Mouse (Mus musculus) lung, postnatal 14 days (tissue): ENCODE data around the gene Cep135.

Experiments
- DNase-seq: peaks from one replicate; pipeline ENCODE4 v3.0.0; 2021

Cep135 gene

GRCm38 (mm10) chr5:76588551-76589283 is at the start of gene Cep135:
Gene Cep135 (plus strand): TSS chr5:76588698.
- DNase-seq, result peak; percentile 92

GRCm38 (mm10) chr5:76540181-76540580 is 48.3 kb upstream of the Cep135 start:
- DNase-seq, result no peak

GRCm38 (mm10) chr5:76540842-76541241 is 47.7 kb upstream of the Cep135 start:
- no peak for DNase-seq

GRCm38 (mm10) chr5:76543200-76543599 is 45.3 kb upstream of the Cep135 start:
- no peak for DNase-seq

GRCm38 (mm10) chr5:76550426-76550825 is 38.1 kb upstream of the Cep135 start:
- no peak for DNase-seq

- DNase-seq, result peak; percentile 74
These were observed 23.2 kb upstream of the Cep135 start for GRCm38 (mm10) chr5:76565321-76565720.

- DNase-seq, result no peak
These were observed 14.2 kb upstream of the Cep135 start for GRCm38 (mm10) chr5:76574251-76574650.

GRCm38 (mm10) chr5:76577026-76577425 is 11.5 kb upstream of the Cep135 start:
- no peak for DNase-seq

GRCm38 (mm10) chr5:76585378-76585777 is 3.1 kb upstream of the Cep135 start:
- no peak for DNase-seq

GRCm38 (mm10) chr5:76589311-76589710 is 813 bp downstream of the Cep135 start:
- DNase-seq, result no peak

- DNase-seq, result no peak
These were observed 1.5 kb downstream of the Cep135 start for GRCm38 (mm10) chr5:76590009-76590408.

GRCm38 (mm10) chr5:76591885-76592284 is 3.4 kb downstream of the Cep135 start:
- DNase-seq, result no peak

- DNase-seq, result no peak
These were observed 21.3 kb downstream of the Cep135 start for GRCm38 (mm10) chr5:76609702-76610370.

- DNase-seq, result no peak
These were observed 24.5 kb downstream of the Cep135 start for GRCm38 (mm10) chr5:76612867-76613499.

- no peak for DNase-seq
These were observed 26.8 kb downstream of the Cep135 start for GRCm38 (mm10) chr5:76615276-76615675.

- DNase-seq, result no peak
These were observed 27.8 kb downstream of the Cep135 start for GRCm38 (mm10) chr5:76616196-76616747.

GRCm38 (mm10) chr5:76618750-76619149 is 30.3 kb downstream of the Cep135 start:
- no peak for DNase-seq

- DNase-seq, result no peak
These were observed 35.3 kb downstream of the Cep135 start for GRCm38 (mm10) chr5:76623759-76624158.

- DNase-seq, result no peak
These were observed 39.3 kb downstream of the Cep135 start for GRCm38 (mm10) chr5:76627770-76628169.

GRCm38 (mm10) chr5:76634012-76634411 is 45.5 kb downstream of the Cep135 start:
- no peak for DNase-seq

GRCm38 (mm10) chr5:76635592-76635991 is 47.1 kb downstream of the Cep135 start:
- peak; percentile 10 for DNase-seq

- DNase-seq, result no peak
These were observed 53.6 kb downstream of the Cep135 start for GRCm38 (mm10) chr5:76642076-76642475.

- no peak for DNase-seq
These were observed 55.7 kb downstream of the Cep135 start for GRCm38 (mm10) chr5:76644234-76644633.
